Mouse (Mus musculus) megakaryocyte, embryonic 14.5 days (primary cell): ENCODE data around the gene Mcl1. TPM values are rescaled to one million over a fixed set of nuclear protein-coding genes. Genes with fewer than 3 reads are reported as not detected.

ENCODE experiments used
- H3K27me3 ChIP-seq: replicated peaks from 2 replicates; pipeline ENCODE3; 2012; ENCODE audit warnings: inconsistent platforms
- H3K36me3 ChIP-seq: replicated peaks from 2 replicates; pipeline ENCODE3; 2012; ENCODE audit warnings: low read length, inconsistent platforms, mixed read lengths
- H3K4me1 ChIP-seq: 2 replicates; pipeline ENCODE4 v1.6.1; 2012; ENCODE audit warnings: inconsistent platforms
- H3K4me3 ChIP-seq: replicated peaks from 2 replicates; pipeline ENCODE3; 2012; ENCODE audit warnings: moderate library complexity, mild to moderate bottlenecking, inconsistent platforms
- H3K9me3 ChIP-seq: 2 replicates; pipeline ENCODE4 v1.6.1; 2012; ENCODE audit warnings: inconsistent platforms
- FLI1 ChIP-seq: IDR thresholded peaks from 2 replicates; pipeline ENCODE4 v1.6.1; 2012; ENCODE audit warnings: low read length, inconsistent platforms, mixed read lengths
- GATA1 ChIP-seq: IDR thresholded peaks from 3 replicates; pipeline ENCODE4 v1.6.1; 2012; ENCODE audit warnings: mixed read lengths, low read length, inconsistent platforms, borderline replicate concordance
- polyA plus RNA-seq: library from polyadenylated mRNA; stranded (reverse); fragments of >175 nt; gene quantifications from 2 replicates; pipeline ENCODE4 v1.2.3, GENCODE M21; 2012; ENCODE audit warnings: low replicate concordance; ENCODE audit not compliant: insufficient read depth

Mcl1 gene
- polyA plus RNA-seq, 1 experiment, result 222 TPM

DNA sequence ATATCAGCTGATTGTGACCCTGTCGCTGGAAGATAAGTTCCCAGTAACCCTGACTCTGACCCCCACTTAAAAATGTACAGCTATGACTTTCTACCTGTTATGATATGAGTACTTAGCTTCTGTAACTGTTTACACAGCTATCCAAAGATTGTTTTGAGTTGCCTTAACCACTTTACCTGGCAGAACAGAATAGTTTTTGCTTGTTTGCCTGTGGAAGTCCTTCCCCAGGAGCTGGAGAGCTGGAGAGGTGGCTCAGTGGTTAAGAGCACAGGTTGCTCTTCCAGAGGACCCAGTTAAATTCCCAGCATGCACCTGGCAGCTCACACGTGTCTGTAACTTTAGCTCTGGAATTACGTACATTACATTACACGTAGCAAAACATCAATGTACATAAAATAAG is 46.0 kb downstream of the Mcl1 start:
- Histone ChIP-seq H3K4me1 (peaks cover 56% of the 10 kb centered on the region), H3K9me3 (peaks cover 10% of the 10 kb centered on the region), H3K36me3 (peaks cover 7% of the 10 kb centered on the region), H3K27me3 (peaks cover 5% of the 10 kb centered on the region), H3K4me3 (no peak overlapping the region)
- no peak for TF ChIP-seq GATA1

DNA sequence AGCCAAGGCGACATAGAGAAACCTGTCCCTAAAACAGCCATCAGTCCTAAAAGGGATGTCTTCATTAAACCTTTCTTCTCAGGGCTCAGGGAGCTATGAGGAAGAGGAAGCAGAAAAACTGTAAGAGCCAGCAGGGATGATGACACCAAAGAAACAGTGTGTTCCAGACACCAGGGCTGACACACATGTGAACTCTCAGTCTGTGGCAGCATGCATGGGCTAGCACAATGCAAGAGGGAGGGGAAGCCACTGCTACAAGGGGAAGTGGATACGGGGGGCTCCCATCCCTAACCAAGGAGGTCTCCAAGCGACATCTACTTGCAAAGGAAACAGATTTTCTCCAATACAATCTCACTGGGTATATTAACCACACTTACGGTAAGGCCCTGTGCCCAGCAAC is 47.7 kb downstream of the Mcl1 start:
- peaks cover 10% of the 10 kb centered on the region for H3K9me3 ChIP-seq
- H3K36me3 ChIP-seq, result peaks cover 7% of the 10 kb centered on the region
- peak overlapping the region; percentile 65 for H3K4me3 ChIP-seq
- no peaks in the 10 kb centered on the region for H3K27me3 ChIP-seq
- H3K4me1 ChIP-seq, result peaks cover 50% of the 10 kb centered on the region
- TF ChIP-seq FLI1 (no peak), GATA1 (no peak)

DNA sequence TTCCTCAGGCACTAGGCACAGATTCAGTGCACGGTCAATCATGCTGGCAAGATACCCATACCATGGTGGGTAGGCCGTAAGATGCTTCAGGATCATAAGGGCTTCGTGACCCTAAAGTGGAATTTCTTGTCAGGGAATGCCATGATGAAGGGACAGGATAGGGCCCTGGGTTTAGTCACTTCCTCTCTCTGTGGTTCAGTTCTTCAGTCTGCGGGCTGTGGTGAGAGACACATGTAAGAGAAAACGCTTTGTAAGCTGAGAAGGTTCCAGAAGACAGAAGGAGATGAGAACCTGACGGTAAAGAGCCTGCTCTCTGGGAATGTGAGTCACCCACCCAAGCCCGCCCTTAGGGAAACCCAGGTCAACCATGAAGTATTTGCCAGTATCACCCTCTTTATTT is 48.9 kb downstream of the Mcl1 start:
- TF ChIP-seq FLI1 (no peak), GATA1 (no peak)
- Histone ChIP-seq H3K4me3 (peak overlapping the region; percentile 78), H3K36me3 (peaks cover 7% of the 10 kb centered on the region), H3K9me3 (peaks cover 10% of the 10 kb centered on the region), H3K4me1 (peaks cover 54% of the 10 kb centered on the region), H3K27me3 (no peaks in the 10 kb centered on the region)

DNA sequence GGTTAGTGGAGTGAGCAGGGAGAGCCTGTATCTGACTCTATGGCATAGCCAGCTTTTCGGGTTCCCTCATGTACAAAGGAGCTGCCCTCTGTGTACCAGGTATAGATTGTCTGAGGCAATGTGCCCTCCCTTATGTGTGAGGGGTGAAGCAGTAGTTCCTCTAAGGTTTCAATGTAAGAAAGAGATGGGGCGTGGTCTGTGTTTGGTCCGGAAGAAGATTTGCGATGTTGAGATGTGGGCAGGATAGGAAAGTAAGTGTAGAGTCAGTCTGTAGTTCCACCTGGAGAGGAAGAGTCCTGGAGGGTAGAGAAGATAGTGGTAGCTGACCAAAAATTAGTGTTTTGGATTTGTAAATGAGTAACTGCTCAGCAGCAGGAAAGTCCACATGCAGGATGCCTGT is 50.5 kb downstream of the Mcl1 start:
- Histone ChIP-seq H3K9me3 (peaks cover 20% of the 10 kb centered on the region), H3K4me1 (peaks cover 58% of the 10 kb centered on the region), H3K4me3 (no peak overlapping the region), H3K36me3 (peaks cover 9% of the 10 kb centered on the region), H3K27me3 (no peaks in the 10 kb centered on the region)
- TF ChIP-seq FLI1 (no peak), GATA1 (no peak)

DNA sequence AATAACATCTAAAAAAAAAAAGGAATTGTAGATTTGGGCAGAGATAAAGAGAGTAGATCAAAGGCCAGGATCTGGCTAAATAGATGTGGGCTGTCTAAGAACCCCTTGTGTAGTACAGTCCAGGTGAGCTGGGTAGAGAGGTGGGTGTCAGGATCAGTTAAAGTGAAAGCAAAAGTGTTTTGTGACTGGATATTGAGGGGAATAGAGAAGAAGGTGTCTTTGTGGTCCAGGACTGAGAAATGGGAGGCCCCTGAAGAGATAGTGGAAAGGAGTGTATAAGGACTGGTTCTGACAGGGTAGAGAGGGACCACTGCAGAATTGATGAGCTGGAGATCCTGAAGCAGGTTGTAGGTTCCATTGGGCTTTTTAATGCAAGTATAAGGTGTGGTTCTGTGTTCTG is 51.4 kb downstream of the Mcl1 start:
- H3K27me3 ChIP-seq, result no peaks in the 10 kb centered on the region
- H3K4me1 ChIP-seq, result peaks cover 61% of the 10 kb centered on the region
- H3K4me3 ChIP-seq, result no peak overlapping the region
- H3K9me3 ChIP-seq, result peaks cover 15% of the 10 kb centered on the region
- H3K36me3 ChIP-seq, result peaks cover 3% of the 10 kb centered on the region
- no peak for TF ChIP-seq GATA1
- TF ChIP-seq FLI1, result no peak

Other genes with a start within 250 kb of the Mcl1 start
- gene Arnt, start 224.4 kb upstream of the Mcl1 start, polyA plus RNA-seq, result 11.1 and 19.7 TPM in 2 replicates
- not detected in 2 replicates for gene Ctsk, start 159.5 kb upstream of the Mcl1 start, polyA plus RNA-seq
- 3.5 and 24.7 TPM in 2 replicates for gene Ctss, start 132.0 kb upstream of the Mcl1 start, polyA plus RNA-seq
- gene Hormad1, start 99.1 kb upstream of the Mcl1 start, polyA plus RNA-seq, result not detected in 2 replicates
- gene Golph3l, start 69.9 kb upstream of the Mcl1 start, polyA plus RNA-seq, result 2.0 TPM in 1 of 2 replicates, not detected in the other
- gene Ensa, start 33.8 kb upstream of the Mcl1 start, polyA plus RNA-seq, result 21.1 and 41.0 TPM in 2 replicates
- gene Adamtsl4, start 29.1 kb downstream of the Mcl1 start, polyA plus RNA-seq, result 0.83 TPM in 1 of 2 replicates, not detected in the other
- gene Ecm1, start 80.8 kb downstream of the Mcl1 start, polyA plus RNA-seq, result 274 and 549 TPM in 2 replicates
- gene Tars2, start 101.4 kb downstream of the Mcl1 start, polyA plus RNA-seq, result 22.7 and 22.9 TPM in 2 replicates
- gene Rprd2, start 160.1 kb downstream of the Mcl1 start, polyA plus RNA-seq, result 3.0 and 3.4 TPM in 2 replicates
- 1.9 and 6.5 TPM in 2 replicates for gene Prpf3, start 197.1 kb downstream of the Mcl1 start, polyA plus RNA-seq
- 36.5 and 191 TPM in 2 replicates for gene Mrps21, start 212.7 kb downstream of the Mcl1 start, polyA plus RNA-seq
- 10.4 and 16.9 TPM in 2 replicates for gene Ciart, start 223.5 kb downstream of the Mcl1 start, polyA plus RNA-seq
- gene BC028528, start 233.2 kb downstream of the Mcl1 start, polyA plus RNA-seq, result 0.30 TPM in 1 of 2 replicates, not detected in the other
- 39.8 and 61.7 TPM in 2 replicates for gene Aph1a, start 235.2 kb downstream of the Mcl1 start, polyA plus RNA-seq
- not detected in 2 replicates for gene Car14, start 245.9 kb downstream of the Mcl1 start, polyA plus RNA-seq